Mouse (Mus musculus) cerebral cortex, adult 2 months (tissue): ENCODE measurements around the gene Alkbh1.

Source experiments
- WGBS: fragments of 180-500 bp; shearing (Covaris S2); methylation state at CpG from one replicate; pipeline ENCODE4 v1.1.7; 2018; 5-methylcytosine and 5-hydroxymethylcytosine counted together

Alkbh1 gene

DNA sequence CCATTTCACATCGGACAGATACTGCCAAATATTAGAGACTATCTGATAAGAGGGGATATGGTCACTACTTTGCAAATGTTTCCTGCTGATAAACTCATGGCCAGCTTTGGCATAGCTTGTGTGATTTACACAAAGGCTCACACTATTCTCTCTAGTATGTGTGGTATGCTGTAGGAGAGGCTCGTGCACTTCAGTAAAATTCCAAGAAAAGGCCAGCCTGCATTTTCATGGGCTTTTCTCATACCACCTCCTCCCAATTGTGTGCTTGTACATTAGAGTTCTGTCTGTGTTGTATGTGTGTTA, 62.5 kb downstream of the Alkbh1 start:
- WGBS, result 67% methylated on average over 2 of the region's 2 CpGs

DNA sequence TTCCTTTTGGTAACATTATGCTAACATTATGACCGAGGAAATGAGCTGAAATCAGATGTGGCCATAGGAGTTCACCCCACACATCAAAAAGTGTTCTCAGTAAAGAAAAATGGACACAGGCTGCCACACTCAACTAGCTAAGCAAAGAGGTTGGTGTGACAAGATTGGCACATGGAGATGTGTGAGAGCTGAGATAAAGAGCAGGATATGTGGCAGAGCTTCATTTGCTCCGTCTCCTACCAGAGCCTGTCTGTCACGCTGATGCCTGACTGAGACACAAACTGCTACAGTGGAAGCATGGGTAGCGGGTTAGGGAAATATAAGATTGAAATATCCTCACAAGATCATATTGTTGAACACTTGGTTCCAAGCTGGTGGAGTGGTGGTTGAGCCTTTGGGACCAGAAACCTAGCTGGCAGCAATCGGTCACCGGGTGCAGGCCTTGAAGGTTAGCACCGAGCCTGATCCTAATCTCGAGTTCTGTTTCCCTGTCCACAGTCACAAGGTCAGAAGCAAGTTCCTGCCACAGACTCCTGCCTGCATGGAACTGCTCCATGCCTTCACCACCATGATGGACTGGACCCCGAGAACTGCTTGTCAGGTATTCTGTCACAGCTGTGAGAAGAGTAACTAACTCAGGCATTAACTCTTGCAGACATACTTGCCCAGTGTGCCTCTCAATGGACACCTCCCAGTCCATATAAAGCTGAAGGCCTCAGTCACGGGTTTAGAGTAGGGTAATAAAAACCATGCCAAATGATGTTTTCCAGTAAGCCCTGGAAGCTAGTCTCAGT, 63.0 kb downstream of the Alkbh1 start:
- 85% methylated on average over 10 of the region's 10 CpGs for WGBS

DNA sequence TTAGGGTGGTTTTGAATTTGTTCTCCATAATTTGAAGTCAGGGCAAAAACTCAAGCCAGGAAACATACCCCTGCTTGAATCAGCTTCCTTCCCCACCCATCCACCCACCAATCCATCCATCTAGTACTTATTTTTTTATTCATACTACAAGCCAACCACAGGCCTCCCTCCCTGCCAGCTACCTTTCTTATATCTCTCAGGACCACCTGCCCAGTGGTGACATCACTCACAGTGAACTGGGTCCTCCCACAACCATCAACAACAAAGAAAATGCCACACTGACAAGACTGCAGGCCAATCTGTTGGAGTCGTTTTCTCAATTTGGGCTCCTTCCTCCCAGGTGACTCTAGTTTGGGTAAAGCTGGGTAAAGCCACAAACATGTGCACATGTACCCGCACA, 64.3 kb downstream of the Alkbh1 start:
- WGBS, result 81% methylated on average over 2 of the region's 2 CpGs
